Mouse (Mus musculus) G1E (cell line): ENCODE data around the gene Nrp1. TPM values are rescaled to one million over a fixed set of nuclear protein-coding genes. Genes with fewer than 3 reads are reported as not detected.

Experiments used
- ATAC-seq: 2 replicates; pipeline ENCODE4 v1.8.0; 2016; ENCODE audit warnings: mild to moderate bottlenecking; ENCODE audit not compliant: insufficient number of reproducible peaks, poor library complexity, low FRiP score, severe bottlenecking; ENCODE audit errors: extremely low read depth
- DNase-seq: peaks from one replicate; pipeline ENCODE4 v3.0.0; 2012; ENCODE audit warnings: low spot score
- H3K27me3 ChIP-seq: 2 replicates; pipeline ENCODE4 v1.6.1; 2012; ENCODE audit warnings: mild to moderate bottlenecking, low read length, inconsistent platforms; ENCODE audit not compliant: insufficient read depth
- H3K36me3 ChIP-seq: replicated peaks from 2 replicates; pipeline ENCODE3; 2012; ENCODE audit warnings: mild to moderate bottlenecking, inconsistent platforms
- H3K4me1 ChIP-seq: 2 replicates; pipeline ENCODE4 v1.6.1; 2012; ENCODE audit warnings: low read depth, low read length, inconsistent platforms, mixed read lengths; ENCODE audit not compliant: insufficient read depth
- H3K4me3 ChIP-seq: 2 replicates; pipeline ENCODE4 v1.5.1; 2012; ENCODE audit warnings: low read depth, mild to moderate bottlenecking, inconsistent platforms, low read length, moderate library complexity, mixed read lengths
- H3K9me3 ChIP-seq: replicated peaks from 2 replicates; pipeline ENCODE4 v1.6.1; 2012; ENCODE audit warnings: inconsistent platforms
- CTCF ChIP-seq: IDR thresholded peaks from 2 replicates; pipeline ENCODE4 v1.5.1; 2012; ENCODE audit warnings: low read depth, low read length, inconsistent platforms, mixed read lengths
- GATA1 ChIP-seq: IDR thresholded peaks from 2 replicates; pipeline ENCODE4 v1.6.1; 2012; ENCODE audit warnings: borderline replicate concordance, low read length, inconsistent platforms, mixed read lengths
- GATA2 ChIP-seq: IDR thresholded peaks from 2 replicates; pipeline ENCODE4 v1.6.1; 2012; ENCODE audit warnings: low read depth, low read length, inconsistent platforms, borderline replicate concordance
- POLR2AphosphoS5 ChIP-seq: IDR thresholded peaks from 2 replicates; pipeline ENCODE4 v1.6.1; 2012; ENCODE audit warnings: low read depth, low read length, inconsistent platforms; ENCODE audit not compliant: insufficient replicate concordance
- TAL1 ChIP-seq: conservative IDR thresholded peaks from 2 replicates; pipeline ENCODE4 v1.6.1; 2012; ENCODE audit warnings: low read depth, low read length, inconsistent platforms, mixed read lengths
- polyA plus RNA-seq: library from polyadenylated mRNA; stranded (reverse); fragments of >175 nt; gene quantifications from 2 replicates; pipeline ENCODE4 v1.2.3, GENCODE M21; 2012
- total RNA-seq, 2 experiments: library from RNA; stranded (forward) in 1 of 2; stranded (reverse) in 1 of 2; fragments of 200-1000 nt in 1 of 2; fragments of >200 nt in 1 of 2; fragmentation: Nextera tagmentation in 1 of 2; gene quantifications; 2 replicates each; pipeline ENCODE4 v1.2.3; 2014 to 2017

Nrp1 gene
- total and polyA plus RNA-seq, 3 experiments, result 0.38 TPM; not detected in 2

DNA sequence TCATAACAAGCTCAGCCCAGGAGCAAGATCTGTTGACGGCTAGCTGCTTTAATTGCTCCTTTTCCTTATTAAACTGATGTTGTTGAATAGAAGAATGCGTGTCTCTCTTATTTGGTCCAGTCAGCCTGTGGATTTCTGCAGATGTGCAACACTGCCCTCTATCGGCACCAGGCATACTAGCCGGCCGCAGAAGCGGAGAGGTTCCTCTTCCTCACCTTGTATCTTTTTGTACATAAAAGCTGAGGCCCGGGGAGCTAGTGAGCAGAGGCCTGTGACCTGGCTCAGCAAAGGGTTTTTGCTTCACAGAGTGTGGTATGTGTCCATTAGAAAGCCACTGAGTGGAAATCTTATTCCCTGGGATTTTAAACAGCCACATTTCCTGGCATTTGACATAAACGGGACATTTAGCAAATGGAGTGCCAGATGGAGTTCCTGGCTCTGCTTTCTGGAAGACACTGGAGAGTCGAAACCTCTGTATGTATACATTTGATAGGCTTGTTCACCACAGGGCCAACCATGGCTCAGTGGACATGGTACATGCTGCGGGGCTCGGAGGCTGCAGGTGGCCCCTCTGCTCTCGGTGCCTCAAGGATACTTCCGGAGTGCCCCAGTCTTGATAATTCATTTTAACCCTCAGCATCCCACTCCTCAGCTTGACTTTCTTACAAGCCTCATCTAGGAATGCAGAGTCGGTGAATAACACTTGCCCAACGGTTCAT, 193.2 kb downstream of the Nrp1 start:
- no peak overlapping the region for H3K4me3 ChIP-seq
- H3K4me1 ChIP-seq, result no peaks in the 10 kb centered on the region
- peak; percentile 16 for DNase-seq
- H3K27me3 ChIP-seq, result peaks cover 3% of the 10 kb centered on the region; the same call in 1 of the 2 replicates
- no peaks in the 10 kb centered on the region for H3K36me3 ChIP-seq
- no peaks in the 10 kb centered on the region for H3K9me3 ChIP-seq
- ATAC-seq, result peak; percentile 28; the same call in 1 of the 2 replicates
- TF ChIP-seq CTCF (peak; percentile 71), TAL1 (no peak), POLR2AphosphoS5 (no peak), GATA2 (no peak), GATA1 (no peak)
